3 mouse cellular contexts compared by ENCODE assay signal in the genomic region with DNA sequence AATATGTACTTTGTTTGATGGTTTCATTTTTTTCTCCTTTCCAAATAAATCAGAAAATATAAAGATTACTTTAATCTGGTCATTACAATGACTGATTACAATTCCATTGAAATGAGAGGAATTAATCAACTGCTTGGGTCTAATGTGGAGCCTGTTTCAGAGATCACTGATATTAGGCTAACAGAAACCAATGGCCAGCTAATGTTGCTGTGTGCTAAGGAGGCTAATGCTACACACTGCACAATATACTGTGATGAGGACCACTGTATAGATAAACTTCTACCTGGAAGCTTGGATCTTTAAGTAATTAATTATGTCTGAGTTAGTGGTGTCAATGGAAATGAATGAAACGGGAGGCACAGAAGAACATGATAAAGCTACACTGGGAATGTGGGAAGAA.
"Had no signal": no experiment of that assay in that cellular context is flagged by ENCODE, and none has a peak within 500 bp of the region (broad histone marks: within the 10 kb centered on the region; RNA-seq: fewer than 3 reads in every experiment).

No protein-coding gene starts in this region.

- H3K9me3 ChIP-seq: neural tube, embryonic 13.5 days; stomach, embryonic 15.5 days had no signal

- H3K27me3 ChIP-seq: neural tube, embryonic 13.5 days; stomach, embryonic 15.5 days had no signal

- H3K4me2 ChIP-seq: neural tube, embryonic 13.5 days; stomach, embryonic 15.5 days had no signal

- H3K4me1 ChIP-seq: neural tube, embryonic 13.5 days; stomach, embryonic 15.5 days had no signal

- H3K4me3 ChIP-seq: neural tube, embryonic 13.5 days; stomach, embryonic 15.5 days had no signal

- H3K27ac ChIP-seq: neural tube, embryonic 13.5 days; stomach, embryonic 15.5 days; stomach, postnatal 0 days had no signal

- H3K9ac ChIP-seq: neural tube, embryonic 13.5 days; stomach, embryonic 15.5 days had no signal

- H3K36me3 ChIP-seq: neural tube, embryonic 13.5 days; stomach, embryonic 15.5 days had no signal
